ENCODE assay signal across 21 mouse cellular contexts in the genomic region with DNA sequence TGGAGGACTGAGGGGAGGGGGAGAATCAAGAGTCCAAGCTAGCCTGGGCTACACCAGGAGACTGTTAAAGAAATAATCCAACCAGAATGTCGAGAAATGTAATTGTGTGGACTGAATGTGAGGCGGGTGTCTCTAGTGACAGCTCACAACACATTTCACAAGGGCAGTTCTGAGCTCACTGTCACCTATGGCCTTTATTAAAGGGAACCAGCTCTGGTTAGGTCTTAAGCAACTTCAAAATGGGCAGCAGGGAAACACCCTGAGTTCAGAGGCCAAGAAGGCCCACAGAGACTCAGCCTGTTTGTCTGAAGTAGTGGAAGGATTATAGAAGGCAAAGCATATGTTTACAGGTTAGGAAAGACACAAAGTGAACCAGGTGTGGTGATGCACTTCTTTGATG.
"Had no signal": no experiment of that assay in that cellular context is flagged by ENCODE, and none has a peak within 500 bp of the region (broad histone marks: within the 10 kb centered on the region; RNA-seq: fewer than 3 reads in every experiment).

No protein-coding gene starts in this region.

- H3K4me1 ChIP-seq: intestine, embryonic 15.5 days; kidney, embryonic 15.5 days; lung, embryonic 15.5 days; neural tube, embryonic 12.5 days; neural tube, embryonic 15.5 days had no signal

- DNase-seq: kidney, adult 11 months; kidney, adult 8-10 months; kidney, postnatal 10 days; kidney, postnatal 36 days; layer of hippocampus, postnatal 36 days; lung, adult 18-20 months; lung, postnatal 4 days; midbrain, embryonic 14.5 days; right cerebral cortex, postnatal 4 days; thymus, adult 2 months; thymus, postnatal 14 days; thymus, postnatal 4 days had no signal

- H3K27me3 ChIP-seq: intestine, embryonic 15.5 days; kidney, embryonic 15.5 days; lung, embryonic 15.5 days; neural tube, embryonic 12.5 days; neural tube, embryonic 15.5 days had no signal

- H3K4me3 ChIP-seq: intestine, embryonic 15.5 days; kidney, embryonic 15.5 days; left cerebral cortex, adult 2 months; lung, embryonic 15.5 days; neural tube, embryonic 12.5 days; neural tube, embryonic 15.5 days had no signal

- H3K27ac ChIP-seq: intestine, embryonic 15.5 days; kidney, embryonic 15.5 days; left cerebral cortex, adult 2 months; liver, embryonic 14.5 days; lung, embryonic 15.5 days; neural tube, embryonic 12.5 days; neural tube, embryonic 15.5 days; stomach, postnatal 0 days had no signal

- H3K9ac ChIP-seq: intestine, embryonic 15.5 days; kidney, embryonic 15.5 days; liver, embryonic 14.5 days; lung, embryonic 15.5 days; neural tube, embryonic 12.5 days; neural tube, embryonic 15.5 days had no signal

- ATAC-seq: intestine, embryonic 15.5 days had no signal

- H3K4me2 ChIP-seq: intestine, embryonic 15.5 days; kidney, embryonic 15.5 days; liver, embryonic 11.5 days; lung, embryonic 15.5 days; neural tube, embryonic 12.5 days; neural tube, embryonic 15.5 days had no signal

- H3K9me3 ChIP-seq: intestine, embryonic 15.5 days; kidney, embryonic 15.5 days; lung, embryonic 15.5 days; neural tube, embryonic 12.5 days; neural tube, embryonic 15.5 days had no signal
